Mouse (Mus musculus) embryonic fibroblast, embryonic 13.5 days (primary cell): ENCODE results near the gene Crtc1.

ENCODE experiments used
- CTCF ChIP-seq: IDR thresholded peaks from 2 replicates; pipeline ENCODE4 v1.5.1; 2011; ENCODE audit warnings: mild to moderate bottlenecking, control low read depth, low read length, moderate library complexity, borderline replicate concordance; ENCODE audit not compliant: insufficient read depth
- POLR2A ChIP-seq: IDR thresholded peaks from 2 replicates; pipeline ENCODE4 v1.6.1; 2011; ENCODE audit warnings: low read depth, mild to moderate bottlenecking, control low read depth, low read length, moderate library complexity

- TF ChIP-seq CTCF = no peak
- TF ChIP-seq POLR2A = no peak
These were observed 30.4 kb downstream of the Crtc1 start for GRCm38 (mm10) chr8:70409019-70409418.
